Mouse (Mus musculus) gastrocnemius, postnatal 10 days (tissue): ENCODE measurements around the gene Hnrnpu. TPM values are rescaled to one million over a fixed set of nuclear protein-coding genes. Genes with fewer than 3 reads are reported as not detected.

Experiments used
- DNase-seq: peaks from one replicate; pipeline ENCODE4 v3.0.0; 2021; ENCODE audit warnings: mixed read lengths
- total RNA-seq, 2 experiments: library from RNA; stranded (reverse); gene quantifications; 2 replicates each; pipeline ENCODE4 v1.2.3; 2021

Gene Hnrnpu
- total RNA-seq, 2 experiments from 2014 or later: 180 to 224 TPM

GRCm38 (mm10) chr1:178341435-178341834 is 3.8 kb upstream of the Hnrnpu start:
- DNase-seq: no peak

- DNase-seq: no peak
Observed at GRCm38 (mm10) chr1:178340213-178340612, 2.6 kb upstream of the Hnrnpu start.

GRCm38 (mm10) chr1:178338318-178338641 is 683 bp upstream of the Hnrnpu start:
- peak; percentile 10 for DNase-seq

DNA sequence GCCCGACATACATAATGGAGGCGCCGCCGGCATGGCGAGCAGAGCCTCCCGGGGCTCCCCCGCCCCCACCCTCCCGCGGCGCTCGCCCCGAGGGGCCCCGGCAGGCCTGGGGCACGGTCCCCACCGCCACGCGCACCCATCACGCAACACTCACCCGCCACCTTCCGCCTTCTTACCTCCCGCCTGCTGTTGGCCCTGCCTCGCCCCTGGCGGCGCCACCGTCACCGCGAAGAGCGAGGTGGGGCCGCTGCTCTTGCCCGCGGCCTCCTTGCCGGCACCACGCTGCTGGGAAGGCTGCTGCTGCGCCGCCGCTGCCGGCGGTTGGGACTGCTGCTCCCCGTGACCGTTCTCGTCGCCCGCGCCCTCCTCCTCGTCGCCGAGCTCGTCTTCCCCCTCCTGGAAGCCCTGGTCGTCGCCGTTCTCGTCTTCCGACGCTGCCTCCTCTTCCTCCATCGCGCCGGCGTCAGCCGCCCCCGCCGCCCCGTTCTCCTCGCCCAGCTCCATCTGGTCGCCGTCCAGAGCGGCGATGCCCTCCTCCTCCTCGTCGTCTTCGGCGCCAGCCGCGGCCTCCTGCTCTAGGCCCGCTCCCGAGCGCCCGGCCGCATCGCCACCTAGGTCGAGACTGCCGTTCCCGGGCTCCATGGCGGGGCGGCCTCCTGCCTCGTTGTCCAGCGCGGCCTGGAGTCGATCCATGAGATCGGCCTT is 668 bp downstream of the Hnrnpu start:
- no peak for DNase-seq

DNA sequence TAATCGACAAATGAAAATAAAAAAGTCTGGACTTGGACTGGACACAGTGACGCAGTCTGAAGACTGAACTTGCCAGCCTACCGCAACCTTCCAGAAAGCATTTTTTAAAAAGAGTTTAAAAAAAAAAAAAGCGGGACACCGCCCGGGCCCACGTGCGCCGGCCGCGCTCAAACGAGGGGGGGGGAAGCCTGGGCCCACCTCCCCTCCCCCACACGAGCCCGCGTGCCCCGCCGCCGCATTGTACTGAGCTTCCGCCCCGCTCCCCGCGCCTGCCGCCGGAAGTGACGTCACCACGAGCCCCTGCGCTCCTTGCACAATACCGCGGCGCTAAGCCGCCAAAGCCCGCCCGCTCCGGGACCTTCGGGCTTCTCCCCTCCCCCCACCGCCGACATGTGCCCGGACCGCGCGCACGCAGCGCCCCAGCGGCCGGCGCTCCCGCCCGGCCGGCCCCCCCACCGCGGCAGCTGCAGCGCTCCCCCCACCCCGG is 1.3 kb downstream of the Hnrnpu start:
- peak; percentile 98 for DNase-seq

GRCm38 (mm10) chr1:178335860-178336261 is 1.7 kb downstream of the Hnrnpu start:
- DNase-seq: no peak

- DNase-seq: no peak
Observed at GRCm38 (mm10) chr1:178329946-178330345, 7.7 kb downstream of the Hnrnpu start.

DNA sequence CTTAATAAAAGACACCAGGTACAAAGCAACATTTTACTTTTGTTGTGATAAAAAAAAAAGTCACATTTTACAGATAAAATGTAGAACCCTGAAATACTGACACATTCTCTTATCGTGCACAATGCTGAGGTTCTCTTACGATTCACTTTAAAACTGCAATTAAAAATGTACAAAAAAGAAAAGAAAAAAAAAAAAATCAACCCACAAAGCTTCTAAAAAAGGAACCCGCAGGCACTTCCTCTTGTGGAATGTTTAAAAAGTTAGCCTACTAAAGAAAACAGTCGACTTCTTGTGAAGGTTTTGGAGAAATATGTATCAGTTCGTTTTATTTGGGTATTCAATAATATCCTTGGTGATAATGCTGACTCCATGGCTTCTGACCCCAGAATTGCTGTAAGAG is 8.6 kb downstream of the Hnrnpu start:
- DNase-seq: no peak

- DNase-seq: no peak
Observed at GRCm38 (mm10) chr1:178326950-178327349, 10.6 kb downstream of the Hnrnpu start.

- no peak for DNase-seq
Observed at GRCm38 (mm10) chr1:178326357-178326756, 11.2 kb downstream of the Hnrnpu start.

GRCm38 (mm10) chr1:178324568-178324967 is 13.0 kb downstream of the Hnrnpu start:
- DNase-seq: no peak

DNA sequence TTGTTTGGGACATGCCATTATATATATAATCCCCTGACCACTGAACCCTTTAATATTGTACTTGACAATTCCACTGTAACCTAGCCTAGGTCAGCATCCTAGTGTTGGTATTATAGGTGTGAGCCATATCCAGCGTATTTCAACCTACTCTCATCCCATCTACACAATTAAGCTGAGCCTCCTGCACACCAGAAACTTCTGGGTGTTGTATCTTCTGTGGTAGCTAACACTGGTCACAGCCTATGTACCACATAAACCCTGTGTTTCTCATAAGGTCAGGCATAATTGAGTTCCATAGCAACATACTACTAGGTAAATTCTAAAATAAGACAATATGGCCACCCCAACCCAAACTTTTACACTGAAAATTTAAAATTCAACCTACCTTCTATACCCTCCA is 14.4 kb downstream of the Hnrnpu start:
- no peak for DNase-seq

GRCm38 (mm10) chr1:178321730-178322357 is 15.8 kb downstream of the Hnrnpu start:
- no peak for DNase-seq

DNA sequence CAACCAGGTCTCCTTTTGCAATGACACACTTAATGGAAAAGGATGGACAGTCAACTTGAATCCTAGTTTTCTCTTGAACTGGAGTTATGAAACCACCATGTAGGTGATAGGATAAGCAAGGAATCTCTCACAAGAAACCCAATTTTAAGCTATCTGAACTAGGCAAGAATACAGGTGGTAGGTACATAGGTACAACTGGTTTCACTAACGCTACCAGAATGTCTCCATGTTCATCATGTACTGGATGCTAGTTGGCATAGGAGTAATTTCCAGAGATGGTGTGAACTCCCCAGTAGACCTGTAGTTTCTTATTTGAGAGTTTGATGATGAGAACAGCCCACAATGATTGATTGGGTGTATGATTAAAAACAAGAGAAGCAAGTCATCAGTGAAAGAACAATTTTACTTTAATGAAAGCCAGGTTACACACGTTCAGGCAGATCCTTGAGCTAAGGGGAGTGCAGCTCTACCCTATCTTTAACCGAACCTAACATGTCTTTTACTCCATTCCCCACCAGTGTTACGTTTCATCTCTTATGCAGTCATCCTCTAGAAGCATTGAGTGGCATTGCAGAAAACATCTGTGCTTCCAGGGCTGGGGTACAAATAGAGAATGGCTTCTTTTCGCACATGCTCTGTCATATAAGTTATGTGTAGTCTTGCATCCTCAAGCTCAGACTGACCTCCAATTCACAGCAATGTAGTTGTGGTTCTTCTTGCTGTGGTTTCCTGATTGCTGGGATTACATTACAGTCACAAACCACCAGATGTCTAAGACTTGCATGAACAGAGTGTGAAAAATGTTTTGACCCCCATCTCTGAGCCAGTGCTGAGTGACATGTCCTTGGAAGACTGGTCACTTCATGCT is 16.6 kb downstream of the Hnrnpu start:
- DNase-seq: no peak

GRCm38 (mm10) chr1:178320038-178320722 is 17.4 kb downstream of the Hnrnpu start:
- no peak for DNase-seq

DNA sequence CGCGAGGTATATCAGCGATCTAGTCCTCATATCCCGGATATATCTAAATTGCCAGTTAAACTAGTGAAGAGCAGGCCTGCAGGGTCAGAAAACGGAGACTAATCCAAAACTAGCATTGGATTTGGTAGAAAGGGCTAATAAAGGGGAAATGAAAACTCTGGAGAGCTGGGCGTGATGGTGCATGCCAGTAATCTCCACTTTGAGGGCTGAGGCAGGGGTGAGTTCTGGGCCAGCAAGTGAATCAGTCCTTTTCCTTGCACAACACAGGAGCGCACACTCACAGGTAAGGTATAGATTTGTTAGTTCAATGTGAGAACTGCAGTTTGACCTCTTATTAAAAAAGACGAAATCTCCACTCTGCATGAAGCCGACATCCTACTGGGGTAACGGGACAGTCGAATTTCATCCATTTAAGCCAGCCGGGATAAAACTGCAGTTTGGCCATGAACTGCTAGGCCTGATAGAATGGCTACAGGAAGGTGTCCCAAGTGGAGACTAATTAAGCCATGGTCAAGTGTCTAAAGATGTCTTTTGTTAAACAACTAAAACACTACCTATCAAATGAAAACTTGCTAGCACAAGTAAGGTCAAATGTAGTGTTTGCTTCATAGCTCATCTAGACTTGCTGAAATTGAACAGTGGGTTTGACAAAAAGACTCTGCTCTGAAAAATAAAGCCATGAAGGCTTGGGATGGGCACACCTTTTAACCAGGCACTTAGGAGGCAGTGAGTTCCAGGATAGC is 18.1 kb downstream of the Hnrnpu start:
- peak; percentile 17 for DNase-seq

- DNase-seq: peak; percentile 98
Observed at GRCm38 (mm10) chr1:178318389-178319184, 19.0 kb downstream of the Hnrnpu start, which contains the start of gene Cox20. TSS of gene Cox20 (plus strand) at chr1:178319130.

- no peak for DNase-seq
Observed at GRCm38 (mm10) chr1:178318002-178318388, 19.6 kb downstream of the Hnrnpu start.

DNA sequence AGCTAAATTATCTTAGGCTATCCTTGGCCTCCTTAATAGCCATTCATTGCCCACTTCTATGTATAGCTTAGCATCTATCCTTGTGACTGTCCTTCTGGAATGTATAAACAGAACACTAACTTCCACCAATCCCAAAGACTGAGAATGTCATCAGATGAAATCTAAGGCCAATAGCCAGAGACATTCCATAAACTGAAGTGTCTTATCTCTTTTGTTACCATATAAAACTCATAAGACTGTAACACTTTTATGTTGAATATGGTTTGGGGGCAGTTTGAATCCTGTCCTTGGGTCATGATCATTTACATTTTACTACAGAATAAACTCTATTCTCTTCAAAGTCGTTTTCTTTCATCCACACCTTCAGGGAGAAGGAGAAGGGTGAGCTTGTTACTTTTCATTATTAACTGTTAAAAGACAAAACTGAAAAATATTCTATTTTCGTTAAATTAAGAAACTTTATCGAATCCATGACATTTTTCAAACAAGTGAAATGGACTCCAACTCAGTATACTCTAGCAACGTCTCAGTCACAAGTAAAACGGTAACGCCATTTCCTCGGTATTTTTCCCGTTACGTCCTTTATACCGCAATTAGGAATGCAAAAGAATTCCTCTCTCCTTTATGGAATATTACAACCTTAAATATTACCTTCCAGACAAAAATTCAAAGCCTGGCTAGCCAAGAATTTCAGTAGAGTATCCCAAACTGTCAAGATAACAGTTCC is 20.2 kb downstream of the Hnrnpu start:
- no peak for DNase-seq

- DNase-seq: no peak
Observed at GRCm38 (mm10) chr1:178314236-178314635, 23.4 kb downstream of the Hnrnpu start.
